Mouse (Mus musculus) retina, embryonic 14.5 days (tissue): ENCODE data around the gene Zzz3.
A peak's percentile ranks its signal among the peaks of the same experiment; 100 is the strongest.
"Not testable (repeated sequence)": the region's sequence is repeated elsewhere in the genome, so short reads cannot be mapped to it uniquely, and the experiment has no call there.

ENCODE experiments used
- DNase-seq: peaks from one replicate; pipeline ENCODE4 v3.0.0-alpha.2; 2015; ENCODE audit warnings: low spot score

Zzz3 gene

GRCm38 (mm10) chr3:152401964-152402670 lies 6.8 kb downstream of the Zzz3 start:
- DNase-seq: peak; percentile 18

GRCm38 (mm10) chr3:152402671-152403066 lies 7.4 kb downstream of the Zzz3 start:
- no peak for DNase-seq

GRCm38 (mm10) chr3:152403827-152404226 lies 8.6 kb downstream of the Zzz3 start:
- DNase-seq: no peak

GRCm38 (mm10) chr3:152405420-152405819 lies 10.1 kb downstream of the Zzz3 start:
- DNase-seq: no peak

DNA sequence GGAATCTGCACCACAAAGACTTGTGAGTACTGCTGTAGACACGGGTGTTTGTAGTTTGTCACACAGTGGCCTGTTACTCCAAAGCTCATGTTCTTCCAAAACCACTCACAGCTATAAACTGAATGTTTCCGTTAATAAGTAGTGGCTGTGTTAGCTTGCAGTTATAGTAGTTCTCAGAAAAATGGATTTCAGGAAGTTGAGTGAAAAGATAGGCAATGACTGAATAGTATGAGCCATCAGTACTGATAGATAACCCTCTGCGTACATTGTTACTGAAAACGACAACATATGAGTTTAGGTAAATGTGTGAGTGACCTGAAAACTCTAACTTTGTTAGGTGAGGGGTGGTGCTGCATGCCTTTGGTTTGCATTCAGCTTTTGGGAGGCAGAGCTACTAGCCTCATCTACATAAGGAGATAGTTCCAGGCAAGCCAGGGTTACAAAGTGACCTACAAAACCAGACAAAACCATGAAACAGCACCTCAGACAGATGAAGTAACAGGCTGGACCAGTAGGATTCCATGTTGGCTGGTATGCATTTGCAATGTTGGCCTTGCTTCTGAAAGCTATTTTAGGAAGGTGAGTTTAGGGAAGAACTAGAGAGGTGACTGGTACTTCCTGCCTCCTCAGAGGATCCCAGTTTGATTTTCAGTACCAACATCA lies 10.8 kb downstream of the Zzz3 start:
- no peak for DNase-seq

DNA sequence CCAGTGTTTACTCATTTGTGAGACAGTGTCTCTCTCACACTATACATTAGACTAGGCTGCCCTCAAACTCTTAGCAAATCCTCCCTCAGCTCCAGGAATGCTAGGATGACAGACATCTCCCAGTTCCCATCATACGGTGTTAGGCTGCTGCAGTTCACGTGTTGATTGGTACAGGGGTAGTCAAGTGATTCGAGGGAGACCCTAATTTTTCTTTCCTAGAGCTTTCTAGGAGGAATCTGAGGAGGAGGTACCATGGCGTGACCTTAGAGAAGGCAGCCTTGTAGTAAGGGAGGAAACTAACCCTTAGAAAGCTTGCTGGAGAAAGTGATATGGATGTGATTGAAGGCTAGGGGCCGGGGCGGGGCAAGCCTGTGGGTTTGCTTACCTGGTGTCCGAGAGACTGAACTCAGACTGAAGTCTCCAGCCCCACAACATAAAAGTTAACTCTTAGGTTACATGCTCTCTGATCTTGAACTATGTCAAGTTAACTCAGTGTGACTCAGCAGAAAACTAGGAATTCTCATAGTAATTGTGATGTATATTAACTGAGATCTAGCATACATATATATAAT lies 15.8 kb downstream of the Zzz3 start:
- DNase-seq: no peak

DNA sequence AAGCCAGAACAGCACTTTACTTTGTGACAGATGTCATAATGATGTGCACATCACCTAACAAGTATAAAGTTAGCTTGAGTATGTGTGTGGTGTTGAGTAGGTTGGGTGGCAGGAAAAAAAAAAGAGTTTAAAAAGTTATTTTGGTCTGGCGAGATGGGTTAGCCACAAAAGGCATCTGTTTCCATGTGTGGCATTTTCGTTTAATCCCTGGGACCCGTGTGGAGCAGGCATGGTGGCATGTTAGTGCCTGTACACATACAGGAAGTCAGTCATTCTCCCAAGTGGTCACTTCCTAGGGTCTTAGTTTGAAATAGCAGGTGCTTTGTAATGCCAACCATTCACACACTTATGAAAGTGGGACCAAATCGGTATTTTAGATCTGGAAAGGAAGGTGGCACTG lies 17.1 kb downstream of the Zzz3 start:
- DNase-seq: no peak

DNA sequence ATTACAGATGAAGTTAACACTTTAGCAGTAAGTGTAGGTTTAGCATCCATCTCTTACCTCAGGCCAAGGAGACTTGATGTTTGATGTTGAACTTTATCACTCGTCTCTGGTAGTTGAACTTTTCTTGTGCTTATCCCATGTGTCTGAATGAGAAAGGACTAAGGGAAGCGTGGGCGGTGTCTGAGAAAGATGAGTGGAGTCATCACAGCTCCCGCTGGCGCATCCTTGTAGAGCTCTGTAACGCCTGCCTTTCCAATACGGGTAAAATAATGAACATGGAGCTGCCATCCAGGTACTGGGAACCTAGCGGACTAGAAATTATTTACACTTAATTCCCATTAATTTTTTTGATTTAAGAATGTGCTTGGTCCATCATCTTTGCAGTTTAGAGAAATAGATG lies 33.7 kb downstream of the Zzz3 start:
- no peak for DNase-seq

DNA sequence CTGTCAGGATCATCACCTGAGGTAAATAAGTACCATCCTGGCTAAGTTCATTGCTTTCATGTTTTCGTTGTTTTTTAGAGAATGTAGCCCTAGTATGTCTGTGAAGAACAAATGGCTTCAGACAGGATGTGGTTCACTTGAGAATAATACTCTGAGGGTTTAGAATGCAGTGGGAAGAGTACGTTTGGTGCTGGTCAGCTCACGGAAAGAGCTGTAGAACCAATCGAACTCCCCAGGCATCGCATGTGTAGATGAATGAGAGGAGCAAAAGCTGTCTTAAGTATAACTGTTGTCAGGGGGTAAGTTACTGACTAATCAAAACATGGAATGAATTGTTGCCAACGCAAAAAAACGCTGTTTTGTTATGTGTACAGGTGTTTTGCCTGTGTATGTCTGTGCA lies 37.4 kb downstream of the Zzz3 start:
- no peak for DNase-seq

- DNase-seq: no peak
Measured at GRCm38 (mm10) chr3:152435590-152435989, 40.3 kb downstream of the Zzz3 start.

DNA sequence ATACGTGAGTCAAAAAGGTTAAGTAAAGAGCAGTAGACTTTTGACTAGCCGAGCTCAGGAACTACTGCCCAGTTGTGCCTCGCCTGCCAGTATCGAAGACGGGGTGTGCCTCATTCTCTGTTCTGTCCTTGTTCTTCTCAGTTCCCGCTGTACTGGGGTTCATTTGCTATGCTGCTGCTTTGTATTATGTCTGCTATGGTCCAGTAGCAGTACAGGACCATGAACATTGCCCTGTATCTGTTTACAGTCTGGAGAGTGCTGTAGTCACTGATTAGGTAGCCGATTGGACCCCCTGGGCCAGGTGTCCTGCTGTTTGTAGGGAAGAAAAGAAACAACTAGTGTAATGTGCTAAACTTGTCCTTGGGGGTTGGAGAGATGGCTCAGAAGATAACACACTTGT lies 42.8 kb downstream of the Zzz3 start:
- no peak for DNase-seq

DNA sequence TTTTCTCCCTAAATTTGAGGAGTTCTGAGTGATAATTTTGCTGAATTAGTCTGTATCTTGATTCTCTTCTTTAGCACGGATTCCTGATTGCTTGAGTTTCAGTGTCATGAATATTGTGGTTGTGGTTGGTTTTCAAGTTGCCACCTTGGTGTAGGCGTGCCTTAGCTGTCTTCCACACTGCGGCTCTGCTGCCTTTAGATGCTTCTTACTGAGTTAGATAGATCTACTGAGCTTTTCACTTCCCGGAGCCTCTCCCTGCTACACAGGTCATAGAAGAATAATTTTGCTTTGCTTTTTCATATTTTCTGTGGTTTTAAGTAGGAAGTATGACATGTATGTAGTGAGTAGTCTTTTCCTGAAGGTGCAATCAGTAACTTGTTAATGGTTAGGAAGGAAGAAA lies 47.5 kb downstream of the Zzz3 start:
- no peak for DNase-seq

DNA sequence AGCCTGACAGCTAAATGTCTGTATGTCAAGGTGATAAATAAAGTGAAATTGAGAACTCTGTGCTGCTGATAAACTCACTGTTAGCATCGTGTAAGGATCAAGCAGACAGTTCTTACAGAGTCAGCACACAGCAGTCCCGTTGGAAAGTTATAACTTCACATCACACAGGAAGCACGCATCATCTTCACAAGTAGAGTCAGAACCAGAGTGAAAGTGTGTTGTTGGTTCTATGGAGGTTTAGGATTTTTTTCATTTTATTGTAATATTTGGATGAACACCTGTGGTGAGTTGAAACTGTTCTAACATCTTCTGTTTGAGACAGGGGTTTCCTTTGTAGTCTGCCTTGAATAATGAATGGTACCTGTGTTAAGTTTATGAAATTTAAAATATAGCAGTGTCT lies 48.8 kb downstream of the Zzz3 start:
- DNase-seq: no peak

DNA sequence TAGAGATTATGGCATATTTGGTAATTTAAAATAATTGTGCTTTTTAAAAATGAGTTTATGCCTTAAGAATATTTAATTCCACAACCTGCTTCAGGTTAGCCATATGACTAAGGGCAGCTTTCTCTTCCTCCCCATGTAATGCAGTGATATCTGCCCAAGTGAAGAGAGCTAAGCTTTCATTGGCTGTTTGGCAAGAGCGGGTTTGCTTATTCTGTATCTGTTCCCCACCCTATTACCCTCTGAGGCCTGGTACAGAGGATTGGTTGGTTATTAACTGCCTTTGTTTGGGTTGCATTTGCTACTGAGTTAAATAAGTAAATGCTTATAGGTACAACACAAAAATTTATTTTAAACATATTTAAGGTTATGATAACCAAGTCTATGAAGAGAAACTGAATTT lies 51.7 kb downstream of the Zzz3 start:
- DNase-seq: no peak

GRCm38 (mm10) chr3:152453163-152453562 lies 57.9 kb downstream of the Zzz3 start:
- DNase-seq: no peak

- DNase-seq: no peak
Measured at GRCm38 (mm10) chr3:152457308-152458035, 62.2 kb downstream of the Zzz3 start.

GRCm38 (mm10) chr3:152458875-152459274 lies 63.6 kb downstream of the Zzz3 start:
- not testable (repeated sequence) for DNase-seq

- DNase-seq: no peak
Measured at GRCm38 (mm10) chr3:152460802-152461201, 65.5 kb downstream of the Zzz3 start.

GRCm38 (mm10) chr3:152462038-152462547 lies 66.8 kb downstream of the Zzz3 start:
- no peak for DNase-seq

DNA sequence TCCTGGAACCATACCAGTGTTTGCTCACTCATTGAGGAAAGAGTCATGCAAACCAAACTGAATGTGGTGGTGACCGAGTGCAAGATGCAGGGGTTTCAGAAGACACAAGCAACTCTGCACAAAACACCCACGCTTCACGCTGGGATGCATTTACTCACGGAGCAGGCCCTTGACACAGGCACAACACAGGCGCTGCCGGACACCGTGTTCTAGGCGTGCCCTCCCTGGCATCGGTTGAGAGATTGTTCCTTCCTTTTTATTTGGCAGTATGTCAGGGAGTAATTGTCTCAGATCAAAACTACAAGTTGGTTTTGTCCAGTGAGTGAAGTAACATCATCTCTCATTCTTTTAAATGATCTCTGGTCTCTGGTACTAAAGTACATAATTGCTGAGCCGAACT lies 67.6 kb downstream of the Zzz3 start:
- DNase-seq: no peak

- no peak for DNase-seq
Measured at GRCm38 (mm10) chr3:152464462-152464861, 69.2 kb downstream of the Zzz3 start.

DNA sequence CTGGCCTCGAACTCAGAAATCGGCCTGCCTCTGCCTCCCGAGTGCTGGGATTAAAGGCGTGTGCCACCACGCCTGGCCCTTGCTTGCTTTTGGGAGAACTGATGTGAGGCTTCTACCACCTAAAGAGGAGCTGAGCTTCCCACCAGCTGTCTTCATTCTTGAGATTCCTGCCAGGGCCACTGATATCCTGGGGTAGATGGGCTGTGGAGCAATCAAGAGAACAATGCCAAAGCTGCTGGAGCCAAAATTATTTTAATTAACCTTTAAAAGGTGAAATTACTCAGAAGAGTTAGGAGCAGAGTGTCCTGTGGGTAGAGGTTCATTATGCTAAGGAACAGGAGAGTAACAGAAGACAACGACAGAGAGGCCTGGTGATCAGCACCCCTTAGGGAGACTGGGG lies 70.1 kb downstream of the Zzz3 start:
- no peak for DNase-seq

- DNase-seq: no peak
Measured at GRCm38 (mm10) chr3:152466849-152467248, 71.6 kb downstream of the Zzz3 start.
